Mouse (Mus musculus) ovary, postnatal 14 days (tissue): ENCODE measurements around the gene Actr8.
A peak's percentile ranks its signal among the peaks of the same experiment; 100 is the strongest.

ENCODE experiments used
- DNase-seq: peaks from one replicate; pipeline ENCODE4 v3.0.0; 2022; ENCODE audit warnings: low spot score

The Actr8 gene

DNA sequence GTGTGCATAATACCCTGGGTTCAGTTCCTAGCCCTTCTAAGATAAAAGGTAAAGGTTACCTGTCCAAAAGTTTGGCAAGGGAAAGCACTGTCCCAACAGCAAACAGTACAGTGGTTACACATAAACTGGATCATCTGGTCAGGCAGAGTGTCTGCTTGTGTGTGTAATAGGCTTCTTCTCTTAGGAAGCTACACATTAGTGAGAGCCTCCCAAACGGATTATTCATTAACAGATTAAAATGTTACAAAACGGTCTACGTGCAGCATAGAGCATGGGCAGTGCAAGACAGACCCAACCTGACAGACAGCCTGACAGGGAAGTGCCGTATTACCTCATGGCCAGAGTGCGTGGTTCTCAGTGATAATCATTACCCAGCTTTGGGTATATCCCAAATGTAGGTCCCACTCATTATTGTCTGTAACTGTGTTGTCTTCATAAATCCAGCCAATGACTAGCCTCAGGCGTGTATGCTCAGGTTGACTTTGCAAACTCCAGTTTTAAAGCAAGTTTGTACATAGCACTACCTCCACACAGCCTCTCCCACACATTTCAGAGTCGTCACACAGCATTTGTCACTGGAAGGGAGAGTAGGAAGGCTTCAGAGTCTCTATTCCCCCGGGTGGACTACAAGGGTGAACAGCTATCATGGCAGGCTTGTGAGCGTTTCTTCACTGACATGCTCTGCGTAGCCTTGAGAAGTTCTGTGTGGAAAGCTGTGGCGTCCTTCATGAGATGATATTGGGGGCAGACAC lies 18.0 kb downstream of the Actr8 start:
- DNase-seq, result no peak

DNA sequence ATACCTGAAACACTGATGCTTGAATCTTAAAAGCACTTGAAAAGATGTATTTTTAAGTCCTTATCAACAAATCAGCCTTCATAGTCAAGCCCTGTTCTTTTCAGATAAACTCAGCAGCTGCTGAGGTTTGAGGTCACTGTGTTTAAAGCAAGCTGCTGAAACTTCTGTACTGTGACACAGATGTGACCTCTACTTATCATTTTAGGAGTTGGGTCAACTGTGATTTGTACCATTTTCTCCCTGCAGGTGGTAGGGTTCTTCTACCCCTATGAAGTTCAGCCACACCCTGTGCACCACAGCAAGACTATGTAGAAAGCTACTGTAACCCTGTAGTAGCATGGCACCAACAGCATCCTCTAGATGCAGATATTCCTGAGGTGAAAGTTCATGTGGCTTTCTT lies 19.2 kb downstream of the Actr8 start:
- DNase-seq, result no peak

DNA sequence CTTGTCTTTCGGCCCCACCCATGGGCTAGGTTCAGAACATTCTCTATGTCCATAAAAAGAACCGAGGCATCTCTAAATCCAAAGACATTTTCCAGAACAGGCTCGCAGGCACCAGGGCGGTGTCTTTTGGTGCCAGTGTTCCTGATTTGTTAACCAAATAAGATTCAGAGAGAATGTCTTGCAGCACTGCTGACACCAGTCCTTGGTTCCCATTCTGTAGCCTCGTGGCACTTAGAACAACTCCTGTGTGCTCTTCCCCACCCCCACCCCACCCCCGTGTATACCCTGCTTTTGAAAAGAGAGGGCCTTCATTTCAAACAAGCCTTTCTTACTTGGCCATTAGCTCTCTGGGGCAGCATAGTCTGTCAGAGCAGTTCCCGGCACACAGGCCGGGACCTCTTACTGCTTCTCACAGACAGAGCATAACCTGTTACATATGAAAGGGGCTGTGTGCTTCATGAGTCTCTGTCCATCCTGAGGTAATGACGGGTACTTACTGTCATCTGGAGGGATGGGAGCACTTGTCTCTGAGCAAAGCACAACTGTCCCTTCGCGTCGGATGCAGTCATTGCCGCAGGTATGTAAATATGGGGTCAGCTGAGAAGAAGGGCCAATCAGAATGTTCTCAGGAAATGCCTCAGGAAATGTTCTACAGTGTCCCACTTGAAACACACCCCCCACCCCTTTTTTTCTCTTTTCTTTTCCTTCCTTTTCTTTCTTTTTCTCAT lies 20.8 kb downstream of the Actr8 start:
- no peak for DNase-seq

DNA sequence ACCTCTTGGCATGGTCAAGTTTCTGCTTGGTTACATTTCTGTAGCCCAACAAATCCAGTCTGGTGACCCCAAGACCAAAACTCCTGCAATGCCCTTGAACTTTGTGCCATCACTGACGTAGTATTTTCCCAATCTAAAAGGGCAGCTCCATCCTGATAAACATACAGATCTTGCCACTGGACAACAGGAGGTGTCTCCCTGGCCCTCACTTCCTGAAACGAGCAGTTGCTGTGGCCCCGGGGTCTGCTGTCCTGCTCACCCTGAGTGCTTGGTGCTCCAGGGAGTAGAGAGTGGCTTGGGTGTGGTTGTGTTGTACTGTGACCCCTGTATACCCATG lies 21.3 kb downstream of the Actr8 start:
- DNase-seq, result no peak

DNA sequence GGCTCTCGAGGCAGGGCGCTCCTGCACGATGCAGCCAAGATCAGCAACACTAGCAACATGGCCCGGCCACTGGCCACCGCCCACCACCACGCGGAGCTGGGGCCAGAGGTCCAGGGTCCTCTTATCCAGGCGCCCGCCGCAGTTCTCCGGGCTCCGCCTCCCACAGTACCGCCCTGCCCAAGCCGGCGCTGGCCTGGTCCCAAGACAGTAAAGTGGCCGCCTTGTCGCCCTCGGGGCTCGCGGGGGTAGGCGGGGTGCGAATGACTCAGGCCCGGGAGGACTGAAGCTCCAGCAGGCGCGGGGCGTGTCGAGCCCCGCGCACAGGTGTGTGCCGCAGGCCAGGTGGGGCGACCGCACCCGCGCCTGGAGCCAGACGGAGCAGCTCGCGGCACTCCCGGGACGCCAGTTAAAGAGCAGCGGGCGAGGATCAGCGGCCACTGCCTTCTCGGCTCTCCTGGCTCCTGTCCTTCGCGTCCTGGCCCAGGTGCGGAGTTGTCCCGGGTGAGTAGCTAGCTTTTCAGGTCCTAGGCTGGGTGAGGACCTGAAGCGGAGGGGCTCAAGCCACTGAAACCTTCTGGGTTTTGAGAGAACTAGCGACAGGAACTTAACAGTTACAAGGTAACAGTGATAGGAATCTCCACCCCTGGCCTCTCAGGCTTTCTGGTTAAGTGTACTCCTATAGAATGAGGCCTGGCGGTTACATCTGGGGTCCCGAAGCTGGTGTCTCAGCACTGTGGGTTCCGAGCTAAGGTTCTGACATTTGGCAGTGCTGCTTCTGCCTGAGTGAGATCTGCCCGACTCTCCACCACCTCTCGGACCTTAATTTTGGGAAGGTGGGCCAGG lies 30.8 kb downstream of the Actr8 start, which contains the start of the genes Il17rb and Chdh:
Il17rb (minus strand) TSS at position 164 of the 843 bp plus-strand sequence.
Chdh (plus strand) TSS at position 291 of the 843 bp plus-strand sequence.
- peak; percentile 60 for DNase-seq

DNA sequence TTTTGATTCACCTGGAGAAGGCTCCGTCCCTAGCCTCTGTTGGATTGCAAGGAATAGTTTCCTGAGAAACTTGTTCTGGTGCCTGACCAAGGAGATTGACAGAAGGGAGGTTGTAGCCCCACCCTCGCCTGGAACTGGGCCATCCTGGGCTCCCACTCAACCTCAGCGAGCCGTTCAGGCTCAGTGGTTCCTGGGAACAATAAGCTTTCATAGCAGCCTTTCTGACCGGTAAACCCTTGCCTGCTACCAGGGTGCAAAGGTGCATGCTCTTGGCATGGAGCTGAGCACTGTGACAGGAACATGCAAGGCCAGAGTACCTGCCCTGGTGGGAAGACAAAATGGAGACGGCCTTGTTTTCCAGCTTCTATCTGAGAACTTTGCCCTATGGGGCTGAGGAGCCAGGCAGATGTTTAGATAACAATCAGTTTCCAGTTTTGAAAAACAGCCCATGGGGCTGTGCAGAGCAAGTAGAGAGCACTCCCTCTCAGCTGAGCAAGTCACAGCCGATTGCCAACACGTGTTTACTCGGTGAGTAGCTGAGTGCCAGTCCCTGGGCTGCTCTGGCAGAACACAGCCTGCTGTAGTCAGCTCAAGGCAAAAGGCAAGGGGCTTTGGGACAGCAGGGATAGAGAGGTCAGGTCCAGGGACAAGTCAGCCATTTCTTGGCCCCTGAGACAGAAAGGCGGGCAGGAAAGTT lies 31.9 kb downstream of the Actr8 start:
- DNase-seq, result peak; percentile 75

DNA sequence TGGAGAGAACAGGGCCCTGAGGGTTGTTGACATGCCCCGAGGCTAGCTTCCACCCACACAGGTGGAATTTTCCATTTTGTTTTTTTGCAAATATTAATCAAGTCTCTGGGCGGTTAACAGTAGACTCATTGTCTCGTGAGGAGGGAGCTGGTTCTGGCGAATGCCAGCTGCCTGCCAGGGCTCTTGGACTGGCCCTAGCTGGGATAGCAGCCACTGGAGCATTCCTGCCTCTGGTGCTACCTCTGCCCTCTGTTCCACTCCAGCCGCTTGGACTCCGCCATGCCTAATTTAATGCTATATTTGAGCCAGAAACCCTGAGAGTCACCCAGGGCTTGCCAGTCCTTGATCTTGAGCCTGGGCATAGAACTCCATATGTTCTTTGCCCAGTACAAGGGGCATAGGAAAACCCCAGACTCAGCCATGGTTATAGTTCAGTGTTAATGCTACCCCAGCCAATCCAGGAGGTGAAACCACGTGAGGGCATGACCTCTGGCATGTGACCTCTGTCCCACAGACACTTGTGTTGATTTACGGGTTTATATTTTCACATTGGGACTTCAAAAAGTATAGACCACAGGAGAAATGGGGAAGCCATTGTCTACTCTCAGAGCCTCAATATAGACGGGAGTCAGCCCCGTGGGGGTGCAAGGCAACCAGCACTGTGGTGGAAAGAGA lies 33.9 kb downstream of the Actr8 start:
- DNase-seq, result no peak

DNA sequence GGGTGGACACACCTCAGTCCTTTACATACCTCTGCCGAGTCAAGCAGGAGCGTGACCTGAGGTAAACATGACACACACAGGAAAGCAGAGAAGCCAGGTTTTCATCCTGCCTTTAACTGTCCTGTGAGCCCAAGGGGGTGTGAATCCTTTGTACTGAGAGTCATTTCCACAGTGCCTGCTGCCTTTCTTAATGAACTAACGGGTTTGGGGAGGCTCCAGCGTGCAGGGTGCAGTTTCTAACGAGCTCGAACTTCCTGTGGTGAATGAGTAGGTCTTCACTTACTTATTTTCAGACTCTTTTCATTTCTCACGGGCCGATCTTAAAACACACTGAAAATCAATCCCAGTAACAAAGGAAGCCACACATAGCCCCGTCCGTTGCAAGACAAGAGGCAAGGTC lies 36.4 kb downstream of the Actr8 start:
- no peak for DNase-seq

DNA sequence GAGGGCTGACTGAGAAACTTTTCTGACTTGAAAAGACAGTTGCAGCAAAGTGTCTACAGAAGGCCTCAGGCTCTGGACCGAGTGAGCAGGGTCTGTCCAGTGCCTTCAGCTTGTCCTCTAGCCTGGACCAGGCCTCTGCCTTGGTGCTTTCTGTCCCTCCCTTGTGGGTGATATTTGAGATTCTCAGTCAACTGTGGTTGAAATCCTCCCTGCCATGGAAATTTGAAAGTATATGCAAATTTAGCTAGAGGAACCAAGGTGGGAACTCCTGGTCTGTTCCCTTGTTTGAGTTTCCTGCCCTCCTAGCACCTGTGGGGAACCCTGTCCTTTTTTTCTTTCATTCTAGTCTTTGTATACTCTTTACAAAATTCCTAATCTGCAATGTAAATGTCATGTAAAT lies 36.9 kb downstream of the Actr8 start:
- DNase-seq, result no peak

DNA sequence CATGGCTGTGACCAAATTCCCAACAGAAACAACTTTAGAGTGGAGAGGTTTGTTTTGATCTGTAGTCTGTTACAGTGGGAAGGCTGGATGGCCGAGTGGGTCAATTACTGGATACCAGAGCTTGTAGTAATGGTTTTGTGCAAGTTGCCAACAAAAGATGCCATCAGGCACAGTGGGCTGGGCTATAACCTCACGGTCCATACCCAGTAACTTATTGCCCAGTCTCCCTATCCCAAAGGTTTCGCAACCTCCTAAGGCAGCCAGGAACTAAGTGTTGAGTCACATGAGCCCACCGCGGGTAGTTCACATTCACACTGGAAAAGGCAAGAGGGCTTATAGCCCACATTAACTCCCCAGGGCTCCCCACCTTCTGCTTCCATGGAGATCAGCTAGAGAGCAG lies 38.5 kb downstream of the Actr8 start:
- no peak for DNase-seq

DNA sequence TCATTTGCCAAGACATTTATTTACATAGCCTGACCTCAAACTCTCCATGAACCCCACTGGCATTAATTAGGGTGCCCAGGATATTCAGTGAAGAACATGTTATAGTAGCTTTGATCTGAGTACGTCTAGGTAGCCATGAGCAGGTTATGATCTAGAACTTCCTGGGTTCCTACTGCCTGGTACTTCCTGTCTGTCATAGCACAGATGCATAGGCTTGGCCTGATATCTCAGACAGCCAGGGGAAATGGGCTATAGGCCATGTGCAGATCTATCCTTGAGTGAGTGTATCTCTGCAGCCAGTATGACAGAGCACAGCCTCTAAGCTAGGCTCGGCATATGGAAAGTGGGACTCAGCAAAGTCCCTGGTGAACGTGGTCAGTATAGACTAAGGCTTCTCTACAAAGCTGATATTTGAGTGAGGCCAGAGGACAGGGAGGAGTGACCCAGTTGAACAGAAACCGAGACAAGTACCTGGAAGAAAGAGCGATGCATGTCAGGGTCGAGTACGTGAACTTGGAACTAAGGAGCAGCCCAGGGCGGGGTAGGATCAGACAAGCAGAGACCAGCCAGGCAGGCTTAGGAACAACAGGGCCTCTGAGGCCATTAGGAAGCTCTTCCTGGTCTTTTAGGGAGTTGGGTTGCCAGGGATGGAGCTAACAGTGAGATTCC lies 39.8 kb downstream of the Actr8 start:
- no peak for DNase-seq

DNA sequence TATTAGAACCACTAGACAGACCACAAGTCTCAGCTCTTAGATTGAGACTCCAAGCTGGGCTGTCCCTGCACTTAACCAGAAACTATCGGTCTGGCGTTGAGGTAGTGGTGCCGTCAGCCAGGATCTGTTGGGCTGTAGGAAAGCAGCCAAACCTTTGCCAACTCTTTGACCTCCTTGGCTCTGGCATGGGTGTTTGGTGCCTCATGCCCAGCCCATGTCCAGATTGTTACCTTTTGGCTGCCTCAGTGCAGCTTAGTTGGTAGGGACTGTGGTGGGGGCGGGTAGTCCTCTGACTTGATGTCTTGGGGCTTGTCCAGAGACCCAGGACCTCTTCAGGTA lies 40.3 kb downstream of the Actr8 start:
- DNase-seq, result no peak

DNA sequence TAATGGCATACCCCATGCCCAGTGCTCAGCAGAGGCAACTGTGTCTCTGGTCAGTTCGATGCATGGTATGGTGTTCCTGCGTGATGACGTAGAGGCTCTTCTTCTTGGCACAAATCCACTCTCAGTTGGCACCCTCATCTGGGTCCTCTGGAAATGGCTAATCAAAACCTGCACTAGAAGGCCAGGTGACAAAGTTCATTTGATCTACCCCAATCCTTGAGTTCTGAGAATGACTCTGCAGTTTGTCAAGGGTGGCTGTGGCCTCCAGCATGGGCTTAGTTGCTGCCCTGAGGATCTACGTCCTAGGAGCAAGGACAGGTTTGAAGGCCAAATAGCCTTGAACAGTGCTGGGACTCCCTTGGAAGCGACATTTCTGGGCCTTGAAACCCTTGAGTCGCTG lies 40.7 kb downstream of the Actr8 start:
- DNase-seq, result no peak

DNA sequence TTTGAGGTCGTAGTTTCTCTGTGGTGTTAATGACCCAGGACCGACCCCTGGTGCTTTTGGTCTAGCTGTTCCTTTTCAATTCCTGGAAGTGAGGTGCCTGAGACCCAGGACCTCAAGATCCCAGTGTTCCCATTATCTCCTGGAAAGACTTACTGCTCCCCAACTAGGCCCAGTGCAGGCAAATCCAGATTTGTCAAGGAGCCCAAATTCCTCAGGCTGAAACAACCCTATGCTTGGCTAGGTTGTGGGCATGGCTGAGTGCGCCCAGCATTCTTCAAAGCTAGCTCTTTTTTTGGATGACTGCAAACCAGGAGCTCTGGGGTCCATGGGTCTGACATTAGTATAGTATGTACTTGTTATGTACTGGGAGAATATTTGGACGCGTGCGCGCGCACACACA lies 41.2 kb downstream of the Actr8 start:
- no peak for DNase-seq

DNA sequence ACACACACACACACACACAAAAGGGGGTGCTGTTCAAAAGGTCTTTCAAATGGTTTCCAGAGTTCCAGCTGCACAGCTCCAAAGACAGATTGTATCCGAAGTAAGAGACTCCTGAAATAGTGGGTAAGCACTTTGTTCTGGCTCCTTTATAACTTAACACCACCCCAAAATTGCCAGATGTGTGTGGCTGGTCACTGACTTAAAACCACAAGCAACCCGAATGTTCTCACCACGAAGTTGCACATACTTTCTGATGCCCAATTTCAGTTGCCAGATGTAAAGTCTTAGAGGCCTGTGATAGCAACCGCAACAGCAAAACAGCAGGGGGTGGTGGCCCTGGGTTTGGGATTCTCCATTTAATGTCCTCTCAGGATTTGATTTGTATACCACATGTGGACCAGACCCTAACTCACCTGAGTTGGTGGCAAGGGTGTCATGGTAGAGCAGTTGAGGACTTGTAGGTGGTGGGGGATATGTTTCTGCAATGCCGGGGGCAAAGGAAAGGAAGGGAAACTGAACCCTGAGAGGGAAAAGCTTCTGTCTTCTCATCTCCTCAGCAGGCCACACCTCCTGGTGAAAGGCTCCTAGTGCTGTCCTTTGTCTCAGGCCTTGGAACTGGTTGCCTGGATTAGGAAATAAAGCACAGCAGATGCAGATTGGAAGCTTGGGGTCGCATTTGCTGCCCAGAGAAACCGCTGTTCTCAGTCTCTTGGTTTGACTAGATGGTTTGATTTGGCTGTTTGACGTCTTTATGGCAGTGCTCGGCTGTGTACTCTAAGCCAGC lies 41.8 kb downstream of the Actr8 start:
- no peak for DNase-seq

DNA sequence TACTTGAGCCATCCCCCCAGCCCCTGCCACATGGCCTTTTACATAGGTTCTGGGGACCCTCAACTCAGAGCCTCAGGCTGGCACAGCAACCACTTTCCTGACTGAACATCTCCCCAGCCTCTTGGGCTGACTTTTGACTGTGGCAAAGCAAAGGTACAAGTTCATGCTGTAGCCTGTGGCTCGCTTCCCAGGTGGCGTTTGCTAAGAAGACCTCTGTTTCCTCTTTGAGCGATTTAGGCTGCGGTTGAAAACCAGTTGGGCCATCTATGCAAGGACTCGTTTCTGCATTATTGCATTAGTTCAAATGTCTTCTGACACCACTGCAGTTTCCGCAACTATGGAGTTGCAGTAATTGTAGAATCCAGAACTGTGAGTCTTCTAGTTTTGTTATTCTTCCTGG lies 44.3 kb downstream of the Actr8 start:
- no peak for DNase-seq

DNA sequence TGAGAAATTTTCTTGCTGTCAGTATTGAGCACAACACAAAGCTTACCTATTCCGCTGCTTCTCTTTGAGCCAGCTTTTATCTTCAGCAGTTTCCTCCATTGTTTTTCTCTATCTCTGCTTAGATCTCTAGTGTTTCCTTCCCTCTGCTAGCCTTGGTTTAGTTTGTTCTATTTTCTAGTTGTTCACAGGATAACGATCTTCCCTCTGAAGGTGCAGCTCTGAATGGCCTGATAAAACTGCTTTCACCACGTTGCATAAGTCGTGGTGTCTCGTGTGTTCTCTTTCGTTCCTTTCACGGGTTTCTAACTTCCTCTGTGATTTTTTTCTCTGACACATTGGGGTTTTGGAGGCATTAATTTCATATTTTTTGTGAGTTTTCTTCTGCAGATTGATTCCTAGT lies 46.2 kb downstream of the Actr8 start:
- no peak for DNase-seq

DNA sequence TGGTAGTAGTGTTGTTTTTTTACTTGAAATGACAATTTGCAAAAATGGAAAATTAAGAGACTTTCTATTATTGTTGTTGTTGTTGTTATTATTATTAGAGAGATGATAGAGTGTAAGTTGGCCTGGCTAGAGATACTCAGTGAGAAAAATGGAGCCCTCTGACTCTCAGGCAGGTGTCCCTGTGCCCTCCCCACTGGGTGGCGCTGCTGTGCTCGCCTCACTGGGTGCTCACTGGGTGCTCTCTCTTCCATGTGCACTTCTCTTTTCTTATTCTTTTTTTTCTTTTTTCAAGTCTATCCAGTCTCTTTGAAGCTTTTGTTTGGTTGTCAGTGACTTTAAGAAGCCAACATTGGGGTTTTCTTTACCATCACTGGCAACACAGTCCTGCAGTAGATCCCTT lies 49.2 kb downstream of the Actr8 start:
- DNase-seq, result no peak

DNA sequence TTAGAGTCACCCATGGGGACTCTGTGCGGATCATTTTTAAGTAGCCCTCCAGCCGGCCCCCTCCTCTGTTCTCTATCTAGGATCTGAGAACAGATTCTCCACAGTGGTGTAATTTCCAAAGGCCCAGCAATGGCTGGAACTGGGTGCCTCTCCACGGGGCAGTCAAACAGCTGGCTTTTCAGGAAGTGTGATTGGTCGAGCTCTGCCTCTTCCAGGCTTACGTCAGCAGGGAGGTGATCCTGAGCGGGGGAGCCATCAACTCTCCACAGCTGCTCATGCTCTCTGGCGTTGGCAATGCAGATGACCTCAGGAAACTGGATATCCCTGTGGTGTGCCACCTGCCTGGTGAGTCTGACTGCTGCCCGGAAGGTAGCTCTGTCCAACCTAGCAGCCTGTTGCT lies 55.3 kb downstream of the Actr8 start:
- no peak for DNase-seq

DNA sequence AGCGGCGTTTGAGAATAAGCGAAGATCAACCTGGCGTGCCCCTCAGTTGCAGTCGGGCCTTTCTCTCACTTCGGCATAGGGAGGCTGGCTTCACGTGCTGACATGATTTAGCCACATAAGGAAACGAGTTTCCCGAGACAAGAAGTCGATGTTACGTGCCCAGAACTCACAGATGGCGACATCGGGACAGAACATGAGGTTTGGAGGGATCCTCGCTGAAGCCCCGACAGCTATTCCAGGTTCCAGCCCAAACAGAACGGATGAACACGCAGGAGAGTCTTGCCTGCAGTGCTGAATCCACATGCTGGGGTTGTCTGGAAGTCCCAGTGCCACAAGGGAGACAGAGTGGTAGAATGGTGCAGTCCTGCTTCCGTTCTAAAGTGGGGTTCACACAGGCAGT lies 60.3 kb downstream of the Actr8 start:
- DNase-seq, result no peak
